Mouse (Mus musculus) liver, adult 2 months (tissue): ENCODE data around the gene Dnajb13.

Experiments used
- CTCF ChIP-seq: fragments of 200-500 bp; IDR thresholded peaks from 2 replicates; pipeline ENCODE4 v1.5.1; 2011; ENCODE audit warnings: low read depth, low read length, control low read depth
- POLR2A ChIP-seq: fragments of 200-500 bp; IDR thresholded peaks from 2 replicates; pipeline ENCODE4 v1.6.1; 2011; ENCODE audit warnings: low read length, control low read depth; ENCODE audit not compliant: insufficient read depth; ENCODE audit errors: extremely low read depth

DNA sequence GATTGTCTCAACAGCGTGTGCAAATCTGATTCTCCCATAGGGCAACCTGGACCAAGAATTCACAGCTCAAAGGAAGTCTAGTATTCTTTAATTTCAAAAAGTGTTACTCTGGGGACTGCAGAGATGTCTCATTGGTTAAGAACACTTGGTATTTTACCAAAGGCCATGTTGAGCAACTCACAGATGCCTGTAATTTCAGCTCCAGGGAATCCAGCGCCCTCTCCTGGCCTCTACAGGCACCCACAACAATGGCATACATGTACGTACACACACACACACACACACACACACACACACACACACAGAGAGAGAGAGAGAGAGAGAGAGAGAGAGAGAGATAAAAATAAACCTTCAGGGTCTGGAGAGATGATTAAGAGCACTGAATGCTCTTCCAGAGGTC is 7.5 kb upstream of the Dnajb13 start:
- TF ChIP-seq POLR2A, result no peak
- TF ChIP-seq CTCF, result no peak
